Mouse (Mus musculus) left cerebral cortex, adult 2 months (tissue): ENCODE data around the gene Creld1. TPM values are rescaled to one million over a fixed set of nuclear protein-coding genes. Genes with fewer than 3 reads are reported as not detected.

Experiments
- DNase-seq, 2 experiments: peaks; one replicate each; pipeline ENCODE4 v3.0.0; 2021 to 2022; ENCODE audit warnings: low spot score in 2 of 2, mixed read lengths in 1 of 2; ENCODE audit errors: extremely low spot score in 1 of 2
- H3K27ac ChIP-seq: fragments of 200-600 bp; 2 replicates; pipeline ENCODE4 v1.8.1; 2022
- H3K4me3 ChIP-seq: fragments of 200-600 bp; 2 replicates; pipeline ENCODE4 v1.8.1; 2022
- CTCF ChIP-seq: fragments of 200-600 bp; IDR thresholded peaks from 2 replicates; pipeline ENCODE4 v1.8.1; 2022; ENCODE audit warnings: antibody characterized with exemption, mild to moderate bottlenecking, moderate library complexity
- intact Hi-C: fragments of 180-260 bp; cut with DNase I; formaldehyde crosslinking; loops from one replicate; pipeline ENCODE4 v1.15.1; 2025
- total RNA-seq, 2 experiments: library from RNA; stranded (reverse); gene quantifications; 2 replicates each; pipeline ENCODE4 v1.2.3; 2021

Creld1 gene
- total RNA-seq, 2 experiments from 2014 or later = 116 to 117 TPM

- no peak for DNase-seq
- intact Hi-C loops = no loop called here
- no peak for TF ChIP-seq CTCF
- 0 out of 2 replicates have a peak overlapping the region, but pooled peaks have one; percentile 36 for H3K27ac ChIP-seq
- H3K4me3 ChIP-seq = no peak overlapping the region
These were observed 11.0 kb upstream of the Creld1 start for GRCm38 (mm10) chr6:113472061-113472460.

- Histone ChIP-seq H3K4me3 (no peak overlapping the region), H3K27ac (no peak overlapping the region)
- TF ChIP-seq CTCF = no peak
- no peak for DNase-seq
- intact Hi-C loops = no loop called here
These were observed 9.9 kb upstream of the Creld1 start for GRCm38 (mm10) chr6:113473246-113473645.

GRCm38 (mm10) chr6:113473715-113474114 is 9.4 kb upstream of the Creld1 start:
- Histone ChIP-seq H3K4me3 (no peak overlapping the region), H3K27ac (no peak overlapping the region)
- DNase-seq = no peak
- intact Hi-C loops = no loop called here
- no peak for TF ChIP-seq CTCF

GRCm38 (mm10) chr6:113477353-113477752 is 5.7 kb upstream of the Creld1 start:
- Histone ChIP-seq H3K27ac (no peak overlapping the region), H3K4me3 (no peak overlapping the region)
- DNase-seq = no peak
- intact Hi-C loops = no loop called here
- no peak for TF ChIP-seq CTCF

- H3K27ac ChIP-seq = no peak overlapping the region
- no peak for TF ChIP-seq CTCF
- no peak overlapping the region for H3K4me3 ChIP-seq
- no peak for DNase-seq
- intact Hi-C loops = no loop called here
These were observed 4.2 kb upstream of the Creld1 start for GRCm38 (mm10) chr6:113478906-113479305.

- no peak for TF ChIP-seq CTCF
- Histone ChIP-seq H3K4me3 (no peak overlapping the region), H3K27ac (no peak overlapping the region)
- no peak for DNase-seq
- intact Hi-C loops = no loop called here
These were observed 2.3 kb upstream of the Creld1 start for GRCm38 (mm10) chr6:113480555-113481373.

GRCm38 (mm10) chr6:113482477-113483099 is 509 bp upstream of the Creld1 start:
- peak overlapping the region; percentile 96 for H3K27ac ChIP-seq
- peak; percentile 47 to 57 for DNase-seq
- peak overlapping the region; percentile 80 for H3K4me3 ChIP-seq
- no peak; the same call in 1 of the 2 replicates for TF ChIP-seq CTCF
- intact Hi-C loops = loop anchor here (1.0 kb wide), 1 partner anchor 176 kb away; no protein-coding TSS in a partner anchor

- no peak for DNase-seq
These were observed 632 bp downstream of the Creld1 start for GRCm38 (mm10) chr6:113483729-113484128.

GRCm38 (mm10) chr6:113487125-113487576 is 4.1 kb downstream of the Creld1 start:
- DNase-seq = no peak
- no peak for TF ChIP-seq CTCF
- no peak overlapping the region for H3K4me3 ChIP-seq
- peak overlapping the region; percentile 60 for H3K27ac ChIP-seq
- intact Hi-C loops = no loop called here

More at GRCm38 (mm10) chr6:113483729-113484128, 632 bp downstream of the Creld1 start:
- no peak for TF ChIP-seq CTCF
- peak overlapping the region; percentile 80 for H3K4me3 ChIP-seq
- H3K27ac ChIP-seq = peak overlapping the region; percentile 96
- intact Hi-C loops = loop anchor here (1.0 kb wide), 1 partner anchor 177 kb away; no protein-coding TSS in a partner anchor

GRCm38 (mm10) chr6:113489410-113489809 is 6.3 kb downstream of the Creld1 start:
- H3K27ac ChIP-seq = no peak overlapping the region
- H3K4me3 ChIP-seq = no peak overlapping the region
- no peak for DNase-seq
- intact Hi-C loops = no loop called here
- no peak for TF ChIP-seq CTCF

GRCm38 (mm10) chr6:113492101-113492864 is 9.2 kb downstream of the Creld1 start:
- intact Hi-C loops = no loop called here
- Histone ChIP-seq H3K27ac (peak overlapping the region; percentile 76), H3K4me3 (no peak overlapping the region)
- peak; percentile 68 to 71 for DNase-seq
- no peak for TF ChIP-seq CTCF
